Mouse (Mus musculus): ENCODE data around the gene Trim9. TPM values are rescaled to one million over a fixed set of nuclear protein-coding genes. Genes with fewer than 3 reads are reported as not detected.

The Trim9 gene
- total RNA-seq, 4 experiments from 2014 or later, result 0.10 to 0.13 (median 0.12) TPM; not detected in 1

- no peak for DNase-seq (ENCODE audit: low spot score in 2 of 2)
Observed at GRCm38 (mm10) chr12:70326393-70326792, 21.0 kb downstream of the Trim9 start.

- no peak for DNase-seq (ENCODE audit: low spot score in 2 of 2)
Observed at GRCm38 (mm10) chr12:70325826-70326225, 21.6 kb downstream of the Trim9 start.

- no peak for DNase-seq (ENCODE audit: low spot score in 2 of 2)
Observed at GRCm38 (mm10) chr12:70322790-70323189, 24.6 kb downstream of the Trim9 start.

GRCm38 (mm10) chr12:70316147-70316546 is 31.3 kb downstream of the Trim9 start:
- no peak for DNase-seq (ENCODE audit: low spot score in 2 of 2)

- DNase-seq (ENCODE audit: low spot score in 2 of 2), result no peak
Observed at GRCm38 (mm10) chr12:70307881-70308280, 39.5 kb downstream of the Trim9 start.

GRCm38 (mm10) chr12:70307062-70307461 is 40.4 kb downstream of the Trim9 start:
- no peak for DNase-seq (ENCODE audit: low spot score in 2 of 2)

GRCm38 (mm10) chr12:70304014-70304413 is 43.4 kb downstream of the Trim9 start:
- DNase-seq (ENCODE audit: low spot score in 2 of 2), result no peak

GRCm38 (mm10) chr12:70303525-70303924 is 43.9 kb downstream of the Trim9 start:
- DNase-seq (ENCODE audit: low spot score in 2 of 2), result no peak

- no peak for DNase-seq (ENCODE audit: low spot score in 2 of 2)
Observed at GRCm38 (mm10) chr12:70302022-70302720, 45.2 kb downstream of the Trim9 start.

GRCm38 (mm10) chr12:70293927-70294684 is 53.3 kb downstream of the Trim9 start:
- DNase-seq (ENCODE audit: low spot score in 2 of 2), result no peak

GRCm38 (mm10) chr12:70293165-70293926 is 54.1 kb downstream of the Trim9 start:
- DNase-seq (ENCODE audit: low spot score in 2 of 2), result no peak

- no peak for DNase-seq (ENCODE audit: low spot score in 2 of 2)
Observed at GRCm38 (mm10) chr12:70285521-70285920, 61.9 kb downstream of the Trim9 start.

GRCm38 (mm10) chr12:70284979-70285378 is 62.4 kb downstream of the Trim9 start:
- no peak for DNase-seq (ENCODE audit: low spot score in 2 of 2)

GRCm38 (mm10) chr12:70283116-70283731 is 64.2 kb downstream of the Trim9 start:
- no peak for DNase-seq (ENCODE audit: low spot score in 2 of 2)

GRCm38 (mm10) chr12:70280930-70281329 is 66.5 kb downstream of the Trim9 start:
- no peak for DNase-seq (ENCODE audit: low spot score in 2 of 2)

GRCm38 (mm10) chr12:70280381-70280780 is 67.0 kb downstream of the Trim9 start:
- no peak for DNase-seq (ENCODE audit: low spot score in 2 of 2)

GRCm38 (mm10) chr12:70277071-70277939 is 70.1 kb downstream of the Trim9 start:
- DNase-seq (ENCODE audit: low spot score in 2 of 2), result no peak

- DNase-seq (ENCODE audit: low spot score in 2 of 2), result no peak
Observed at GRCm38 (mm10) chr12:70269724-70270123, 77.7 kb downstream of the Trim9 start.

- DNase-seq (ENCODE audit: low spot score in 2 of 2), result no peak
Observed at GRCm38 (mm10) chr12:70267314-70267713, 80.1 kb downstream of the Trim9 start.

- DNase-seq (ENCODE audit: low spot score in 2 of 2), result no peak
Observed at GRCm38 (mm10) chr12:70266494-70266931, 80.9 kb downstream of the Trim9 start.

GRCm38 (mm10) chr12:70263721-70264120 is 83.7 kb downstream of the Trim9 start:
- no peak for DNase-seq (ENCODE audit: low spot score in 2 of 2)

All from gastrocnemius, adult 8-10 months (tissue).